Mouse (Mus musculus) lung, postnatal 25 days (tissue): ENCODE measurements around the gene Shroom1.

Source experiments
- DNase-seq: peaks from one replicate; pipeline ENCODE4 v3.0.0; 2022; ENCODE audit warnings: low spot score

The Shroom1 gene

GRCm38 (mm10) chr11:53516775-53517627 is 60.0 kb downstream of the Shroom1 start:
- DNase-seq, result no peak
